Mouse (Mus musculus) thymus, adult 2 months (tissue): ENCODE measurements at regions not wholly inside any gene's neighbourhood (a gene's known extent, or its start where the extent isn't known, plus 50 kb on each side); places are given as distances from the start of the nearest gene placed in this dataset.

Source experiments
- CTCF ChIP-seq: fragments of 200-500 bp; IDR thresholded peaks from 2 replicates; pipeline ENCODE4 v1.5.1; 2012; ENCODE audit warnings: mild to moderate bottlenecking, control low read depth, low read length, moderate library complexity, borderline replicate concordance; ENCODE audit not compliant: control insufficient read depth, poor library complexity, insufficient read depth; ENCODE audit errors: extremely low read depth
- POLR2A ChIP-seq: fragments of 200-500 bp; IDR thresholded peaks from 2 replicates; pipeline ENCODE4 v1.6.1; 2012; ENCODE audit warnings: mild to moderate bottlenecking, low read length, control low read depth, moderate library complexity; ENCODE audit not compliant: control insufficient read depth, poor library complexity, insufficient read depth; ENCODE audit errors: extremely low read depth

- TF ChIP-seq CTCF (no peak), POLR2A (no peak)
Observed at GRCm38 (mm10) chr12:9271484-9271883, 241.7 kb downstream of the Ttc32 start.
